Mouse (Mus musculus): ENCODE results near the gene Cul4b. TPM values are rescaled to one million over a fixed set of nuclear protein-coding genes. Genes with fewer than 3 reads are reported as not detected.

The Cul4b gene
- 73.7 TPM for polyA plus RNA-seq (2014; fragmentation: Illumina TruSeq; extraction: RNeasy Lipid Tissue Mini Kit (QIAGEN cat#74804); ENCODE audit: low replicate concordance)

DNA sequence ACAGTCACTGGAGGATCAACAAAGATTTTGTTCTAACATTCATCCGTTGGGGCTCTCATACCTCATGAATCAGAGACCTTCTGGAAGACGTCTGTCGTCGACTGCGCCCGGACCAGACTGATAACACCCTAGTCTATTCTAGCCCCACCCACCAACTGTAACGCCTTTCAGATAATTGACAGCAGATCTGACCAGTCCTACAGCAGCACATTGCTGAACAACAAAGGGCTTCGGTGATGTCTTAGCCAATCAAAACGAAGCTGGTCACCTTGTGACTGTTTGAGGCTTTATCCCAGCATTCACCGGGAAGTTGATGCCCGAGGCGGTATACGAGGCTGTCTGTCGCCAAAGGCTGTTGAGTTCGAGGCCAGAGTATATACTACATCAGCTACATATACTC, at the start of gene Cul4b:
Cul4b (minus strand) TSS at position 119 of the 400 bp plus-strand sequence.

DNA sequence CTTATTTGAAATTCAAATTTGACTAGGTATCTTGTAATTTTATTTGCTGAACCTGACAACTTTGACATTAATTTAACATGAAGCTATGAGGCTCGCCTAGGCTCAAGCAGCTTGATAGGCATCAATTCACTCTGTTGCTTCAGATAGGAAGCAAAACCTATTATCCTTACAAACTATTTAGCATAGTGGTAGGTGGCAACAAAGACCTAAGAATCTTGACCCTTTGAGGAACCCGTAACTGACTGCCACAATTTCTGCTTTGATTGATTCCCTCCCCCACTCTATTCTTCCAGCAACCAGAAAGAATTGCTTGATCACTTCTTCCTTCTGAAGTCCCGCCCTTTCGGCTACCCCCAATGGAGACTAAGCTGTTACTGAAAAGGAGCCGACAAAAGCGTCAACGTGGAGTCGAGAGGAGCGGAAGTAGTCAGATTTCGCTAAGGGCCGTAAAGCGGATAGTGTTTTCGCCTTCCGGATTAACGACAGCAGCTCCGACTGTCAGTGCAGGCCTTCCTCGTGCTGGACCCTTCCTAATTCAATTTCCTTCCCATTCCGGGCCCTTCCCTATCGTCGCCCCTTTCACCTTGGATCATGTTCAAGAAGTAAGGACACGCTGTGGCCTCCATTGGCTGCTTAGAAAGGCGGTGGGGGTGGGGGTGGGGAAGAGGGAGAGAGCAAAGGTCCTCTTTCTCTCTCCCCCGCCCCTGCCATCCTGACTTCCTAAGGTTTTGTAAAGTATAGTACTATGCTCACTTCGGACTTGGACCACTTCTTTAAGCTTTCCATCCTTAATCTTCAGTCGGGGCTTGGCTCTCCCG, 24.4 kb upstream of the Cul4b start, which contains the start of gene Mcts1:
Mcts1 (plus strand) TSS at position 402 of the 818 bp plus-strand sequence.

Other genes with a start within 250 kb of the Cul4b start
- 605 TPM for gene Lamp2, start 119.7 kb downstream of the Cul4b start, polyA plus RNA-seq (2014; fragmentation: Illumina TruSeq; extraction: RNeasy Lipid Tissue Mini Kit (QIAGEN cat#74804); ENCODE audit: low replicate concordance)
- gene Mcts1, start 24.4 kb upstream of the Cul4b start, polyA plus RNA-seq (2014; fragmentation: Illumina TruSeq; extraction: RNeasy Lipid Tissue Mini Kit (QIAGEN cat#74804); ENCODE audit: low replicate concordance), result 292 TPM
- gene C1galt1c1, start 58.9 kb upstream of the Cul4b start, polyA plus RNA-seq (2014; fragmentation: Illumina TruSeq; extraction: RNeasy Lipid Tissue Mini Kit (QIAGEN cat#74804); ENCODE audit: low replicate concordance), result 206 TPM
- gene 6030498E09Rik, start 196.5 kb upstream of the Cul4b start, polyA plus RNA-seq (2014; fragmentation: Illumina TruSeq; extraction: RNeasy Lipid Tissue Mini Kit (QIAGEN cat#74804); ENCODE audit: low replicate concordance), result not detected